Mouse (Mus musculus) brain, embryonic 18.5 days (tissue): ENCODE measurements around the gene 7530416G11Rik.

Source experiments
- DNase-seq: peaks from one replicate; pipeline ENCODE4 v3.0.0-alpha.2; 2012; ENCODE audit warnings: low read depth, low spot score

The 7530416G11Rik gene

DNA sequence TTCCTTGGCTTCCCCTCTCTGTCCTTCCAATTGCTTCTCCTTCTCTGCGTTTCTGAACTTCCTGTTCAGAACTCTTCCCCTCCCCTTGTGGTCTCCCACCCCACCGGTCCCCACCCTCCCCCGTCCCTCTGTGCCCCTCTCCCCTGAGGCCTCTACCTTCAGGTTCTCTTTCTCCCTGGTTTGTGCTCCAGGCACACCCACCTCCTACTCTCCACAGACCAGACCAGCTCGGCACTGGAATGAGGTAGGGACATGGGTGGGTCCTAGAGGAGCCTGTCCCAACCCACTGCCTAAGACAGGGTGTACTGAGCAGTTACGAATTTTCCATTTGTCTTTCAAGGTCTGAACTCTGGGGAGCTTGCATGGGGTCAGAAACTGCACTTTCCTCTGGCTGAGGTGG, 23.1 kb downstream of the 7530416G11Rik start:
- DNase-seq = no peak

DNA sequence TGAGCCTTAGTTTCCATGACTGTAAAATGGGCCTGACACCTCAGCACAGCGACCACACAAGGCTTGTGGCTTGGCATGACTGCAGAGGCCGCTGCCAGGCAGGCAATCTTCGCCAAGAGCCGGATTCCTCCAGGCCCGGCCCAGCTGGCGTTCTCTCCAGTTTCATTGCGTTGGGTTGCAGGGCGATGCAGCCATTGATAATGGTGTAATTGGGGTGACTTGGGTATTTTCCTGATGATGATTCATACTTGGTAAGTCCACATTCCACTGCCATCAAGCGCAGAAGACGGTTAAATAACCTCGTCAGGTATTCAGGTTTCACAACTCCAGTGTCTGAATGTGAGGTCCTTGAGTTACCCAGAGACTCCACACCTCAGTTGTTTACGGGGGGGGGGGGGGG, 23.7 kb downstream of the 7530416G11Rik start:
- no peak for DNase-seq

DNA sequence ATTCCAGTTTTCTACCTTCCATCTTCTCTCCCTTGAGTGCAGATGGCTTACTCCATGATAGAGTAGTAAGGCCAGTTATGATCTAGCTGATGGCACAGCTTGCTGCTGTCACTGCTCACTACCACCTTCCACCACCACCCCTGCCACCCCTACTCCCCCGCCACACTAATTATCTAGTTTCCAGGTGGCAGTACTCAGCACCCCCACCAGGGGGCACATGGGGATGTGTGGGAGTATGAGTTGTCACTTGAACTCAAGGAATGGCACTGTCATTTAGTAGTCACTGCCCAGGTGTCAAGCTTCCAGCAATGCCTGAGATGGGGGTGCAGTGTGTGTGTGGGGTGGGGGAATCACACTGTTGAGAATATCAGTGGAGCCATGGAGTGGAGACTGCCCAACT, 25.4 kb downstream of the 7530416G11Rik start:
- no peak for DNase-seq

DNA sequence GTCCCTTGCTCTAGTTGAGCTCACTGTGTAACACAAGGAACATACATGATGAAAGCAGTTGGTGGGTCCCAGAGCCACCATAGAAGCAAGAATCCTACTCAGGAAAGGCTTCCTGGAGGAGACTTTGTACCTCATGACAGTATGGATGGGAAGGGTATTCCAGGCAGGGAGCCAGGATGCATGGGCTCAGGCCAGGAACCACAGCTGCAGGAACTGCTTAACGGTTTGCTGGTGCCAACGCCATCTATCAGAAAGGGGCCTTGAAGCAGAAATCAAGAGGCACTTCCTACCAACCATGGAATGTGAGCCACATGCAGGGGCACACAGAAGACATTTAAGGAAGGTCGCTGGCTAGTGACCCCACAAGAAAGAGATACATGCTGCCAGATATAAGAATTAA, 28.3 kb downstream of the 7530416G11Rik start:
- no peak for DNase-seq

DNA sequence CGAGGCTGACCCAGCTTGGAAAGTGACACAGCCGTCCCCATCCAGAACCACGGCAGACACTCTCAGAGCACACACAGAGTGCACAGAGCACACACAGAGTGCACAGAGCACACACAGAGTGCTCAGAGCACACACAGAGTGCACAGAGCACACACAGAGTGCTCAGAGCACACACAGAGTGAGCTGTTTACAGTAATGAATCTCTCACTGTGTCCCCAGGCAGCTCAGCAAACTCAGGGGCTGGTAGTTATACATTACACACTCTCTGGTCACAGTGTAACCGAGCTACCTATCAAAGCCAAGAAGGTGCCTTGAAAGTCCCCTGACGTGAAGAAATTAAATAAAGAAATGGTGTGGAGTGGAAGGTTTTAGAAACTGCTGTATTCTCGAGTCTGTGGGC, 33.6 kb downstream of the 7530416G11Rik start:
- no peak for DNase-seq

DNA sequence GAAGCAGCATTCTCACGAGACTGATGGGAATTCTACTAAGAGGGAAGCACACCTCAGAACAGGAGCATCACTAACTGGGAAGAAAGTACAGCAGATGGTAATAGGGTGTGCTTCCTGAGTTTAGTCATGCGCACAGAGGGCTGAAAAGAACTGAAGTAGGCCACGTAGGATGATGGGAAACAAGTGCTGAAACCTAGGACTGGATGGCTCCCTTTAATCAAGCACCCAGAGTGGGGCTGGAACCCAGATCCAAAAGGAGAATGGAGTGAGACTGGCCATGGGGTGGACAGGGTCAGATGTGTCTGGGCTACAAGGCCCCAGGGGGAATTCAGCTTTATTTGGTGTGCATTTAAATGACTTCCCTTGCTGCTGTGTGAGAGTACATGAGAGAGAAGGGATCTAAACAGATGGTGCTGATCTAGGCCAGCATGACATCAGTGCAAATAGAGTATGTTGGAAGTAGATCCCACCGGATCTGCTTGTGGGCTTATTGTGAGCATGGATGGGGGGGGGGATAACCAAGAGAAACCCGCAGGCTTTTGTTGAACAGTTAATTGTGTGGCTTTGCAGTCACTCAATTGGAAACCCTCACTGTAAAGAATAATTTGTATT, 36.5 kb downstream of the 7530416G11Rik start:
- DNase-seq = no peak

DNA sequence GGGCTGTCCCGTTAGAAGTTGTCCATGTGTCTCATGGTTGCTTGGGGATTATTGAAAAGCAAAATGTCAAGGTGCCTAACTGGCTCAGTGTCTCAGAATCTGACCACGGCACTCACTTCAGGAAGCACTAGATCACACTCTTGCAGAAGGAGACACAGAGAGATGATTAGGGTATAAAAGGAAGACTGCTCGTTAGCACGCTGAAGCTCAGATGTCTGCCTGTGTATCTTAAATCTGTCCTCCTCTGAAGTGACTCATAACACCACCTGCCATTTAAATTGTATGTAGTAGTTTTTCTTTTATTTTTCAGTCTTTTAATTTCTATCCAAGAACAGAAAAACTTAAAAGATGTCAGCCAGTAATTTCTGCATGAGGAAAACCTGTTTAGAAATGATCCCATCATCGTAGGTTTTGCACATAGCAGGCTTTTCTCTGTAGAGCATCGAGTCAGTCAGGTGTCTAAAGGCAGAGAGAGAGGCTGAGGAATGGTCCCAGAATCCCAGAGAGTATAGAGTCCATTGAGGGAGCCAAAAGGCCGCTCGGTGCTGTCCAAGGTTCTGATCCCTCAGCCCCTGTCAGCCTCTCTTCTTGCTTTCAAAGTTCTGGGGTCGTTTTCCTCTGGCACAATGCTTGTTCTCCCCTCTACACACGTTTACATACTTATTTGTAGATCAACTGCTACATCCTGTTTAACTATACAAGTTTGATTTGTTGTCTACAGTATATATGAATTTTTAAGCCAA, 38.0 kb downstream of the 7530416G11Rik start:
- DNase-seq = no peak

DNA sequence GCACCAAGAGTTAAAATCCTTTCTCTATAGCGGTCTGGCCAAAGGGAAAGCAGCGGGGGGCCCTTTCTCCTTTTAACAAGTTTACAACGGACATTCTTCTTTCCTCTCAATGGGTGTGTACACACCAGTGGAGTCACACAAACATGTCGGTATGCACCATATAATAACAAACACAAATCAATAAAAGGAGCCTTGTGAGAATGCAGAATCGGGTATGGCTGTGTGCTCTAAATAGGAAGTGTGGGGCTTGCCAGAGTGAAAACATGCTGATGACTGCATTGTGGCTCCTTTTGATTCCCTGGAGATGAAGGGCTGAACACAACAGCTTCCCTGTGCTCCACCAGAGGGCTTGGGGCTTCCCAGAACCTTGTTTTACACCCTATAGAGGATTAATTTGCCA, 38.8 kb downstream of the 7530416G11Rik start:
- no peak for DNase-seq

DNA sequence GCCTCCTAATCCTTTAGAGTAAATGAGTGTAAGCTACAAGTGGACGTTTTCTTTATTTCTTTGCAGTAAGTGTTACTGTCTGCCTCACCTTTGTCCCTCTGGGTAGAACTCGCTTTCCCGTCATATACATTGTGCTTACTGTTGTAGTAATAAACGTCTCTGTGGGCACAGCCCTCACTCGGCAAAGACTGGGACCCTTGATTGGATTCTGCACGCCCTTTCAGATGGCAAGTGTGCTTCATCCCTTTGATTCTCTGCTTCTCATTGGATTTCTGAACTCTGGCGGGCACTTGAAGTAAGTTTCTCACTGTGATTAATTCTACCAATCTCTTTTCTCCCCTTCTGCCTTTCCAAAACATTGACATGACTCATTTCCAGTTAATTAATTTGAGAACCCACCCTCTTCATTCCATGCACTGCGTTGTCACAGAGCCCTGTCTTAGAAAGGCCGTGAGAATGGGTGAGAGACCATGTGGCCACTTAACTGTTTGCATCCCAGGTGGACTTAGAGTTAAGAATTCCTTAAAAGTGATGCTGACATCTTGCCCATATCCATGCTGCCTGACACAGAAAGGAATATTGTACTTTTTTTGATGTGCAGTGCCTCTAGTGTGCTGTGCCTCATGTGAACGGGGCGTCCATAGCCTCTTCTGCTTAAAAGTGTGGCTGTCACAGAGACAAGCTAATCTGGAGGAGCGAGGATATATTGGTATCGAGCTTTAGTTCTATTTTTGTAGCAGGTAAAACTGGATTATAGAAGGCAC, 39.8 kb downstream of the 7530416G11Rik start:
- DNase-seq = no peak

DNA sequence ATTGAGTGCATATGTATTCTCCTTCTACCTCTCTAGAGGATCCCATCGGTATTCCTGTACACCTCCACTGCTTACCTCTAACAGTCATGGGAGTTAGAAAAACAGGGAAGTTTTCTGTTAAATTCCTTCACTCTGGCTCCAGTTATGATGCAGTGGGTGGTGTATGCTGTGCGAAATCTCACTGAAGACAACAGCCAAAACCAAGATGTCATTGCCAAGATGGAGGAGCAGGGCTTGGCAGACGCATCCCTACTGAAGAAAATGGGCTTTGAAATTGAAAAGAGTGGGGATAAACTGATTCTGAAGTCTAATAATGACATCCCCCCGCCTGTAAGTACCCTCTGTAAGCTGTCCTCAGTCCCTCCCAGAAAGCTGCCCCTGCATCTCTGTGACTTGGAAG, 40.9 kb downstream of the 7530416G11Rik start:
- peak; percentile 60 for DNase-seq

DNA sequence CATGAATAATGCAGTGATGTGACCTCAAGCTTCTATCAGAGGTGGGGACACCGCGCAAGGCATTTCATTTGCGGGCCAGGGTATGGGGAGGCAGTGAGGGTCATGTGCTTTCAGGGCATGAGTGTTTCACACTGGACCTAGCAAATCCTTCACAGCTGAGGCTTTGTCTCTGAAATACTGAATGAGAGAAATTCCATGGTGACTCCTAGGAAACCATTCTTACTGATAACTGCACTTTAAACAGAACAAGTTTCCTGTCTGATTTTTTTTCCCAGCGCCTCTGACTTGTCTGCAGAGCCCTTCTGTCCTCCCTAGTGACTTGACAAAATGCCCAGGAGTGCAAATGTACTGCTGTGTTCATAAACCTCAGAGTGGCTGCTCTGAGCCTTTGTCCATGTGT, 41.5 kb downstream of the 7530416G11Rik start:
- DNase-seq = no peak

DNA sequence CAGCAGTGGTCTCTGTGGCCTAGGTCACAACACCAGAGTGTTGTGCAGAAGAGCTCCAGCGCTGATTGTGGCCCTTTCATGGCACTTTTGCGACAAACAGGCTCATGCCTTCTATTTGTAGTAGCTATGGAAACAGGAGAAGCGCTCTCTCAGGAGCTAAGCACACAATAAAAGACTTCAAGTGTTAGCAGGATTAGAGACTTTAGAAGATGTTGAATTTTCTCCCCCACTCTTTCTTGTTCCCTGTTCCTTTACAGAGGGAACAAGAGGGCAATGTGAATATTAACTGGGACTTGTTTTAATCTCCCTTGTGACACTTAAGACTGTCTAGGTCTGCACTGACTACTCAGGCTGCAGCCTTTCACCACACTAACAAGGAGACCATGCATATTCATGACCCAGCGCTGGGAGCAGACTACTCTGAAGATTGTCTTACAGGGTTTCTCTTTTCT, 44.4 kb downstream of the 7530416G11Rik start:
- DNase-seq = no peak

DNA sequence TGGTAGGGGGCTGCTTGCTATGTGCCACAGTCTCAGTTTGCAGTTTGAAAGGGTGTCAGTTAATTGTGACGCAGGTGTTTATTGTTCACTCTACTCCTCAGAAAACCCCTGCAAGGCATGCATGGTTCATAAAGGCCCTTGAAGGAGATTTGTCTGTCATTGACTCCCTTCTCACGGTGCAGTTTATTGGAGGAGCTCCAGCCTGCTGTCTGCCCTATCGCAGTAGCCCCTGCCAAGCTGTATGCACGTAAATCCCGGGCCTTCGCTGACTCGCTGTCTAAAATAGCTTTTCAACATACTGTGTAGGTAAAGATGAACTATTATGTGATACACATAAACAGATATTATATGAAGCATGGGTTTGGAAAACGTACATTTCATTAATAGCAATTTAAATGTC, 45.2 kb downstream of the 7530416G11Rik start:
- DNase-seq = no peak

DNA sequence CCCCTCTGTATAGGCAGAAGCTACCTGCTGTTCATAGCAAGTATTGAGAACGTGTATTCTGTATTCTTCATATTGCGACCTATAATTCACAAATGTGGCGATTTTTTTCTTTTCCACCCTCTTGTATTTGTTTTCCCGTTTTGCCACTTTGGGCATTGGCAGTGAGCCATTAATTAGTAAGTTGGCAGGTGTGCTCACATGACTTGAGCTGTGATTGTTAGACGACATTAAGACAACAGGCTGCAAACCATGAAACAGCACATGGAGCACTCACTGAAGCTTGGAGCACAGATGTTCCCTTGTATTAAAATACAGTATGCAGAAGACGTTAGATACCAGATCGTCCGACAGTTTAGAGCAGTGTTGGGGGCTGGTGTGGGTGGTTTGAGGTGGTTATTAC, 46.1 kb downstream of the 7530416G11Rik start:
- DNase-seq = no peak

DNA sequence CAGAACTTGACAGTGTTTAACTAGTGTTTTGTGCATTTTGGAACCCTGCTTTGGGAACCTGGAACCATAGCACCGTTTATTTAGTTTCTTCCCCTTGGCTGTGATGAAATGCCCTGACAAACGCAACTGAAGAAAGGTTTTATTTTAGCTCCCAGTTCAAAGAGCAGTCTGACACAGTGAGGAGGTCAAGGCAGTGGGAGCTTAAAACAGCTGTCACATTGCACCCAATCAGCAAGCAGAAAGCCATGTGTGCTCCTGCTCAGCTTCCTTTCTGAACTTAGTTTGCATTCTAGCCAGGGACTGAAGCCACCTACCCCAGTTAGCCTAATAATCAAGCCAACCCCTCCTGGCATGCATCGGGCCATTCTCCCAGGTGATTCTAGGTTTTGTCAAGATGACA, 56.4 kb downstream of the 7530416G11Rik start:
- no peak for DNase-seq
